Mouse (Mus musculus): Measurements from ENCODE around the gene Arpin. TPM values are rescaled to one million over a fixed set of nuclear protein-coding genes. Genes with fewer than 3 reads are reported as not detected.

The Arpin gene
- polyA plus RNA-seq (2012; fragmentation: generic; extraction: Trizol), result 41.2 TPM
- long read RNA-seq, experiment 1, transcript Arpin-201 (6 exons, 2,277 nt), result major isoform, 26 of 27 reads
- long read RNA-seq, experiment 1, partial matches to known transcripts, result 0 of 27 reads
- long read RNA-seq, experiment 1, other reads (novel, unspliced or antisense), result 1 of 27 reads
- long read RNA-seq, experiment 2, transcript Arpin-201 (6 exons, 2,277 nt), result major isoform, 132 of 137 reads
- long read RNA-seq, experiment 2, partial matches to known transcripts, result 1 of 137 reads
- long read RNA-seq, experiment 2, other reads (novel, unspliced or antisense), result 4 of 137 reads

- Histone ChIP-seq H3ac (ENCODE audit: control insufficient read depth, insufficient read length, low read depth) (peak within 1 kb of the TSS; percentile 81), H3K36me3 (ENCODE audit: control insufficient read depth, insufficient read depth) (peaks cover 1% of the 10 kb centered on the region), H3K79me3 (ENCODE audit: low read depth) (no peaks in the 10 kb centered on the region), H3K79me2 (ENCODE audit: control insufficient read depth, insufficient read depth) (peaks cover 15% of the 10 kb centered on the region), H3K27me3 (ENCODE audit: control insufficient read depth, insufficient read depth, insufficient read length) (no peaks in the 10 kb centered on the region), H3K4me3 (ENCODE audit: insufficient read depth, poor library complexity, severe bottlenecking) (peak within 1 kb of the TSS; percentile 50)
- TF ChIP-seq CEBPB (IDR thresholded peaks at IDR 0.05; ENCODE audit: low read depth), result no peak
- no peak for TF ChIP-seq MYOD1 (IDR thresholded peaks at IDR 0.05; ENCODE audit: control insufficient read depth, insufficient read length, low read depth)
- no peak for TF ChIP-seq USF1 (IDR thresholded peaks at IDR 0.05; ENCODE audit: low read depth)
- no peak for TF ChIP-seq CTCF (IDR thresholded peaks at IDR 0.05; ENCODE audit: control insufficient read depth, insufficient read depth, insufficient read length)
- peak; percentile 26 for TF ChIP-seq MAX (IDR thresholded peaks at IDR 0.05)
- TF ChIP-seq FOSL1 (IDR thresholded peaks at IDR 0.05; ENCODE audit: insufficient read depth, low read length, poor library complexity, severe bottlenecking), result no peak
These were observed at the start of gene Arpin for GRCm38 (mm10) chr7:79934862-79935510. Gene Arpin, minus strand, starts transcription at chr7:79935359.

GRCm38 (mm10) chr7:79975316-79975715 lies 40.2 kb upstream of the Arpin start:
- Histone ChIP-seq H3K79me3 (ENCODE audit: low read depth) (no peaks in the 10 kb centered on the region), H3K4me3 (ENCODE audit: insufficient read depth, poor library complexity, severe bottlenecking) (no peak overlapping the region), H3ac (ENCODE audit: control insufficient read depth, insufficient read length, low read depth) (no peak overlapping the region), H3K27me3 (ENCODE audit: control insufficient read depth, insufficient read depth, insufficient read length) (peaks cover 3% of the 10 kb centered on the region), H3K79me2 (ENCODE audit: control insufficient read depth, insufficient read depth) (no peaks in the 10 kb centered on the region), H3K36me3 (ENCODE audit: control insufficient read depth, insufficient read depth) (no peaks in the 10 kb centered on the region)
- TF ChIP-seq USF1 (IDR thresholded peaks at IDR 0.05; ENCODE audit: low read depth) (no peak), FOSL1 (IDR thresholded peaks at IDR 0.05; ENCODE audit: insufficient read depth, low read length, poor library complexity, severe bottlenecking) (no peak), CEBPB (IDR thresholded peaks at IDR 0.05; ENCODE audit: low read depth) (no peak), MAX (IDR thresholded peaks at IDR 0.05) (no peak), CTCF (IDR thresholded peaks at IDR 0.05; ENCODE audit: control insufficient read depth, insufficient read depth, insufficient read length) (no peak), MYOD1 (IDR thresholded peaks at IDR 0.05; ENCODE audit: control insufficient read depth, insufficient read length, low read depth) (no peak), MYOG (IDR thresholded peaks at IDR 0.05; ENCODE audit: control insufficient read depth, extremely low read depth, insufficient read length) (no peak)

- H3K27me3 ChIP-seq (ENCODE audit: control insufficient read depth, insufficient read depth, insufficient read length), result peaks cover 8% of the 10 kb centered on the region
- TF ChIP-seq CTCF (IDR thresholded peaks at IDR 0.05; ENCODE audit: control insufficient read depth, insufficient read depth, insufficient read length), result no peak
- TF ChIP-seq CEBPB (IDR thresholded peaks at IDR 0.05; ENCODE audit: low read depth), result no peak
- no peak for TF ChIP-seq MAX (IDR thresholded peaks at IDR 0.05)
- TF ChIP-seq USF1 (IDR thresholded peaks at IDR 0.05; ENCODE audit: low read depth), result no peak
- TF ChIP-seq MYOD1 (IDR thresholded peaks at IDR 0.05; ENCODE audit: control insufficient read depth, insufficient read length, low read depth), result no peak
- TF ChIP-seq FOSL1 (IDR thresholded peaks at IDR 0.05; ENCODE audit: insufficient read depth, low read length, poor library complexity, severe bottlenecking), result no peak
- TF ChIP-seq MYOG (IDR thresholded peaks at IDR 0.05; ENCODE audit: control insufficient read depth, extremely low read depth, insufficient read length), result no peak
These were observed 37.0 kb upstream of the Arpin start for GRCm38 (mm10) chr7:79972195-79972594.

GRCm38 (mm10) chr7:79970336-79970735 lies 35.2 kb upstream of the Arpin start:
- TF ChIP-seq MYOG (IDR thresholded peaks at IDR 0.05; ENCODE audit: control insufficient read depth, extremely low read depth, insufficient read length) (no peak), CEBPB (IDR thresholded peaks at IDR 0.05; ENCODE audit: low read depth) (no peak), FOSL1 (IDR thresholded peaks at IDR 0.05; ENCODE audit: insufficient read depth, low read length, poor library complexity, severe bottlenecking) (no peak), USF1 (IDR thresholded peaks at IDR 0.05; ENCODE audit: low read depth) (no peak), MYOD1 (IDR thresholded peaks at IDR 0.05; ENCODE audit: control insufficient read depth, insufficient read length, low read depth) (no peak), CTCF (IDR thresholded peaks at IDR 0.05; ENCODE audit: control insufficient read depth, insufficient read depth, insufficient read length) (no peak), MAX (IDR thresholded peaks at IDR 0.05) (no peak)
- H3K36me3 ChIP-seq (ENCODE audit: control insufficient read depth, insufficient read depth), result no peaks in the 10 kb centered on the region
- no peak overlapping the region for H3ac ChIP-seq (ENCODE audit: control insufficient read depth, insufficient read length, low read depth)
- no peak overlapping the region for H3K4me3 ChIP-seq (ENCODE audit: insufficient read depth, poor library complexity, severe bottlenecking)
- H3K79me2 ChIP-seq (ENCODE audit: control insufficient read depth, insufficient read depth), result no peaks in the 10 kb centered on the region
- peaks cover 8% of the 10 kb centered on the region for H3K27me3 ChIP-seq (ENCODE audit: control insufficient read depth, insufficient read depth, insufficient read length)
- no peaks in the 10 kb centered on the region for H3K79me3 ChIP-seq (ENCODE audit: low read depth)

More at GRCm38 (mm10) chr7:79972195-79972594, 37.0 kb upstream of the Arpin start:
- H3K36me3 ChIP-seq (ENCODE audit: control insufficient read depth, insufficient read depth), result no peaks in the 10 kb centered on the region
- H3ac ChIP-seq (ENCODE audit: control insufficient read depth, insufficient read length, low read depth), result no peak overlapping the region
- no peaks in the 10 kb centered on the region for H3K79me3 ChIP-seq (ENCODE audit: low read depth)
- no peaks in the 10 kb centered on the region for H3K79me2 ChIP-seq (ENCODE audit: control insufficient read depth, insufficient read depth)
- no peak overlapping the region for H3K4me3 ChIP-seq (ENCODE audit: insufficient read depth, poor library complexity, severe bottlenecking)

GRCm38 (mm10) chr7:79968326-79968725 lies 33.2 kb upstream of the Arpin start:
- peaks cover 14% of the 10 kb centered on the region for H3K27me3 ChIP-seq (ENCODE audit: control insufficient read depth, insufficient read depth, insufficient read length)
- no peak overlapping the region for H3ac ChIP-seq (ENCODE audit: control insufficient read depth, insufficient read length, low read depth)
- no peaks in the 10 kb centered on the region for H3K36me3 ChIP-seq (ENCODE audit: control insufficient read depth, insufficient read depth)
- no peak overlapping the region for H3K4me3 ChIP-seq (ENCODE audit: insufficient read depth, poor library complexity, severe bottlenecking)
- no peaks in the 10 kb centered on the region for H3K79me2 ChIP-seq (ENCODE audit: control insufficient read depth, insufficient read depth)
- no peak for TF ChIP-seq MYOD1 (IDR thresholded peaks at IDR 0.05; ENCODE audit: control insufficient read depth, insufficient read length, low read depth)
- no peak for TF ChIP-seq USF1 (IDR thresholded peaks at IDR 0.05; ENCODE audit: low read depth)
- no peak for TF ChIP-seq MYOG (IDR thresholded peaks at IDR 0.05; ENCODE audit: control insufficient read depth, extremely low read depth, insufficient read length)
- no peak for TF ChIP-seq MAX (IDR thresholded peaks at IDR 0.05)
- no peak for TF ChIP-seq CEBPB (IDR thresholded peaks at IDR 0.05; ENCODE audit: low read depth)
- TF ChIP-seq FOSL1 (IDR thresholded peaks at IDR 0.05; ENCODE audit: insufficient read depth, low read length, poor library complexity, severe bottlenecking), result no peak
- TF ChIP-seq CTCF (IDR thresholded peaks at IDR 0.05; ENCODE audit: control insufficient read depth, insufficient read depth, insufficient read length), result no peak
- H3K79me3 ChIP-seq (ENCODE audit: low read depth), result no peaks in the 10 kb centered on the region

Data from C2C12 (cell line).